Mouse (Mus musculus) lung, postnatal 0 days (tissue): ENCODE results near the gene Sar1a.

Source experiments
- CTCF ChIP-seq: IDR thresholded peaks from 2 replicates; pipeline ENCODE4 v1.5.1; 2016; ENCODE audit warnings: antibody characterized with exemption, mild to moderate bottlenecking
- EP300 ChIP-seq: IDR thresholded peaks from 2 replicates; pipeline ENCODE4 v1.6.1; 2016; ENCODE audit warnings: antibody characterized with exemption, mild to moderate bottlenecking, control low read depth

- TF ChIP-seq CTCF (no peak), EP300 (no peak)
Measured at GRCm38 (mm10) chr10:61697028-61697427, 16.9 kb downstream of the Sar1a start.
